Mouse (Mus musculus) heart, embryonic 15.5 days (tissue): ENCODE data around the gene Nav2. TPM values are rescaled to one million over a fixed set of nuclear protein-coding genes. Genes with fewer than 3 reads are reported as not detected.

Experiments used
- ATAC-seq: fragments of 200-750 bp; cut with Nextera tagmentation; replicated peaks from 2 replicates; pipeline ENCODE4 v1.8.0; 2017; ENCODE audit warnings: low read depth, moderate TSS enrichment; ENCODE audit not compliant: insufficient number of reproducible peaks, insufficient read depth, low FRiP score
- H3K27ac ChIP-seq: fragments of 300-500 bp; sonication (generic); 2 replicates; pipeline ENCODE4 v1.5.1; 2015; ENCODE audit warnings: mild to moderate bottlenecking, inconsistent platforms
- H3K27me3 ChIP-seq: fragments of 300-500 bp; sonication (generic); 2 replicates; pipeline ENCODE4 v1.6.1; 2015; ENCODE audit warnings: inconsistent platforms
- H3K36me3 ChIP-seq: fragments of 300-500 bp; sonication (generic); 2 replicates; pipeline ENCODE4 v1.6.1; 2015; ENCODE audit warnings: mild to moderate bottlenecking, inconsistent platforms
- H3K4me1 ChIP-seq: fragments of 300-500 bp; sonication (generic); replicated peaks from 2 replicates; pipeline ENCODE4 v1.6.1; 2015; ENCODE audit warnings: inconsistent platforms
- H3K4me2 ChIP-seq: fragments of 300-500 bp; sonication (generic); 2 replicates; pipeline ENCODE4 v1.6.1; 2015; ENCODE audit warnings: inconsistent platforms, mild to moderate bottlenecking, moderate library complexity
- H3K4me3 ChIP-seq: fragments of 300-500 bp; sonication (generic); 2 replicates; pipeline ENCODE4 v1.5.1; 2015; ENCODE audit warnings: mild to moderate bottlenecking, inconsistent platforms
- H3K9ac ChIP-seq: fragments of 300-500 bp; sonication (generic); 2 replicates; pipeline ENCODE4 v1.6.1; 2015; ENCODE audit warnings: mild to moderate bottlenecking, inconsistent platforms
- H3K9me3 ChIP-seq: fragments of 300-500 bp; sonication (generic); replicated peaks from 2 replicates; pipeline ENCODE4 v1.6.1; 2016; ENCODE audit warnings: inconsistent platforms
- WGBS: fragments of 180-500 bp; shearing (Covaris S2); methylation state at CpG from one replicate; pipeline ENCODE4 v1.1.7; 2015; ENCODE audit warnings: mixed read lengths; 5-methylcytosine and 5-hydroxymethylcytosine counted together
- polyA plus RNA-seq: library from polyadenylated mRNA; unstranded; fragments of >200 nt; fragmentation: Nextera tagmentation; extraction: Ambion mirVana; gene quantifications from 2 replicates; pipeline ENCODE4 v1.2.1, GENCODE M21; 2015

Gene Nav2
- polyA plus RNA-seq, 1 experiment from 2014 or later, result 30.7 TPM

DNA sequence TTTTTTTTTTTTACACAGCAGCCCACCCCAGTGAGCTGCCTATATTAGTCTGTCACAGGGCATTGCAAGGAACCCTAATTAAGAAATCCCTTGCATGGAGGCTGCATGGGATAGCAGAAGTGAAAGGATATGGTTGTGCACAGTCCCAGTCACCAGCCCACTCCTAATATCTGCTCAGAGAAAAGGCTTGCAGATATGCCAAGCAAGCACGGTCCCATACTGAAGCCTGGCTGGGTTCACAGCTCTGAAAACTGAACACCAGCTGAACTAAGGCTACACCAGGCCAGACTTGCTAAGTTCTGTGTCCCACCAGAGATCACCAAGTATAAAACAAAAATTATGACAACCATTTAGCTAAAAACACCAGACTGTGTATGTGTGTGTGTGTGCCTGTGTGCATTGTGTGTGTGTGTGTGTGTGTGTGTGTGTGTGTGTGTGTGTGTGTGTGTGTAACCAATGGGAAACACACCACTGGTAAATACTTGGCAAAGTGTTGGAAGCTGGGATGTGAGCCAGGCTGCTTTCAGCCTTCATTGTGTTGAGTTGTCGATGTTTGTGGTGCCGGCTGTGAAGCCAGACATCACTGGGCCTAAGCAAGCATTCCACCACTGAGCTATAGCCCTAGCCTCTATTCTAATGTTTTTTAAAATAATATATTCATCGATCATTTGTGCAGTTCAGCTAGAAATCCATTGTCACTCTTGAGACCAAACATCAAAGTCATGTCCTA lies 156.4 kb downstream of the Nav2 start:
- Histone ChIP-seq H3K4me1 (peaks cover 23% of the 10 kb centered on the region), H3K4me3 (no peak overlapping the region), H3K27me3 (no peaks in the 10 kb centered on the region), H3K36me3 (no peaks in the 10 kb centered on the region), H3K9me3 (no peaks in the 10 kb centered on the region), H3K27ac (peak overlapping the region; percentile 63), H3K9ac (no peak overlapping the region), H3K4me2 (no peak overlapping the region)
- ATAC-seq, result peak; percentile 80
- 35% methylated on average over 4 of the region's 4 CpGs for WGBS

DNA sequence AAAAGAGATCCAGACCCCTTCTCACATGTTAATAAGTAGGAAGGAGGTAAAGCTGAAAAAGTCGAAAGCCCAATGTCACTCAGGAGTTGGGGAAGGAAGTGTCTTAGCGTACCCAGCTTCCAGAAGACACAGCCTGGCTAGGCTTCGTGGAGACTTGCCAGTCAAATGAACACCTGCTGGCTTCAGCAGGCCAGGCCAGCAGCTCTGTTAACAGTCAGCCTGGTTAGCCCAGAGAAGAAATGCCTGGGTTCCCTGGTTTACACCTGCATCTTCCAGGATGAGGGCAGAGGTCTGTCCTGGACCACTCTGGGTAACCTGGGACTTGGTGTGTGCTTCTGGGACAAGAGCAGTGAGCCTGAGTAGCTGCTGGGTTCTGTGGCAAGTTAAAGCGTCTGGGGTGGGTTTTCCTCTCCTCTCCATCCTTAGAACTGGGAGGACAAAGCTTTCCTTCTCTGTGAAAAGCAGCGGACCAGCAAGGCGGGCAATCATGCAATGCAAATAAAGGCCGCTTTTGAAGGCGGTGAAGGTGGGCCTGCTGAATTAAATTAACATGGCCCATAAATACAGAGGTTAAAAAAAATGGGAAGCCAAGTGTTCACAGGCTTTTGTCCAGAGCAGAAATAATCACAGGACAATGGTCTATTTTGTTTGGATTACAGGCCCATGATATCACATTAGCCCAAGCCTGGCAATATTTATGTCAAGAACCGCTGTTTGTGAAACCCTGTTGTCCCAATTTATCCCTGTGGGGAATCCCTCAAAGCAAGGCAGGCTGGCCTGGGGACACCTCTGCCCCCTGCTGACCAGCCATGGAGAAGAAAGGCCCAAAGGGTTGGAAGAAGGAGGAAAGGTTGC lies 157.3 kb downstream of the Nav2 start:
- Histone ChIP-seq H3K27me3 (no peaks in the 10 kb centered on the region), H3K9me3 (no peaks in the 10 kb centered on the region), H3K9ac (no peak overlapping the region), H3K36me3 (no peaks in the 10 kb centered on the region), H3K4me1 (peaks cover 23% of the 10 kb centered on the region), H3K27ac (peak overlapping the region; percentile 63), H3K4me2 (no peak overlapping the region), H3K4me3 (no peak overlapping the region)
- no peak for ATAC-seq
- 75% methylated on average over 9 of the region's 9 CpGs for WGBS

DNA sequence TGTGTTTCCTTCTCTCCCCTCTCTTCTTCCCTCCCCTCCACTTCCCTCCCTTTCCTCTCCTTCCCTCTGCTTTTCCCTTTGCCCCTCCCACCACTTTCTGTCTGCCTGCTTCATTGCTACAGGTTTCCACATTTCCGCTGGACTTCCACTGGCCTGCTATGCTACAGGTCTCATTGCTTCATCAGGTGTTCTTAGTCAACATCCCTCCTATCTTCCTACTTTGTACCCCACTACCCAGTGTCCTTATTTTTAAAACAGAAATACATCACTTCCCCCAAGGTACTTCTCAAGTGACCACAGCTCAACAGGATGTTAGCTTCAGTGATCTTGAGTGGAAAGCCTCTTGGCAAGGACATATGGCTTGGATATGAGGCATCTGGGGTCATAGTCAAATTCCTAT lies 158.3 kb downstream of the Nav2 start:
- H3K36me3 ChIP-seq, result no peaks in the 10 kb centered on the region
- H3K27ac ChIP-seq, result no peak overlapping the region
- H3K9ac ChIP-seq, result no peak overlapping the region
- peaks cover 22% of the 10 kb centered on the region for H3K4me1 ChIP-seq
- H3K9me3 ChIP-seq, result no peaks in the 10 kb centered on the region
- ATAC-seq, result no peak
- no peaks in the 10 kb centered on the region for H3K27me3 ChIP-seq
- H3K4me2 ChIP-seq, result no peak overlapping the region
- H3K4me3 ChIP-seq, result no peak overlapping the region
- WGBS, result 92% methylated on average over 1 of the region's 1 CpGs

DNA sequence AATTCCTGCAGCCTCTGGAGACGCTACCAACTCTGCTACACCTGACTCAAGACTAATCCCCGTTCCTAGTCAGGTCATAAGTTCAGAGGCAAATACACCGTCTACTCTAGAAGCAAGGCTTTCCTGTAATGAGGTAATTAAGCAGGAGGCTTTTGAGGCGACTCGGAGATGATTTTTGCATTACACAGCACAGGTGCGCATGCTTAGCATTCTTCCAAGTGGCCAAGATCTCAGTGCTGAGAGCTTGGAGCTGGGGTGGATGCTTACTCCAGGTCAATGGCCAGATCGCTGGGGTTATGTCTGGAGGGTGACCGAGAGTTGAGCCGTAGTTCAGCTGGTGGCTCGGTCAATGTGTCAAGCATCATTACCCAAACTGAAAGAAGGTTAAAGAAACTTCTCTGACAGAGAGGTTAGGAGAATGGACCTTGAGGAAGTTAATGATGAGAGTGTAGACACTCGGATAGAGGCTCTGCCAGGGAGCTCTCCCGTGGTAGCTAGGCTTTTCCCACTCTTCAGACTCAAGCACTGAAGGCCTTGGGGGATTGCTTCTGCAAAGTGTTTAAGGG lies 161.0 kb downstream of the Nav2 start:
- no peaks in the 10 kb centered on the region for H3K36me3 ChIP-seq
- peaks cover 23% of the 10 kb centered on the region for H3K4me1 ChIP-seq
- no peak overlapping the region for H3K4me3 ChIP-seq
- no peaks in the 10 kb centered on the region for H3K9me3 ChIP-seq
- no peaks in the 10 kb centered on the region for H3K27me3 ChIP-seq
- H3K4me2 ChIP-seq, result no peak overlapping the region
- no peak for ATAC-seq
- H3K27ac ChIP-seq, result no peak overlapping the region
- no peak overlapping the region for H3K9ac ChIP-seq
- WGBS, result 68% methylated on average over 12 of the region's 12 CpGs

- H3K4me3 ChIP-seq, result no peak overlapping the region
- no peak for ATAC-seq
- H3K9me3 ChIP-seq, result no peaks in the 10 kb centered on the region
- 69% methylated on average over 1 of the region's 1 CpGs for WGBS
- no peak overlapping the region for H3K9ac ChIP-seq
- H3K36me3 ChIP-seq, result no peaks in the 10 kb centered on the region
- peaks cover 13% of the 10 kb centered on the region for H3K4me1 ChIP-seq
- H3K27me3 ChIP-seq, result no peaks in the 10 kb centered on the region
- H3K4me2 ChIP-seq, result no peak overlapping the region
- no peak overlapping the region for H3K27ac ChIP-seq
Observed at GRCm38 (mm10) chr7:49070621-49071020, 162.1 kb downstream of the Nav2 start.

- Histone ChIP-seq H3K27ac (no peak overlapping the region), H3K9ac (no peak overlapping the region), H3K4me2 (no peak overlapping the region), H3K4me1 (peaks cover 7% of the 10 kb centered on the region), H3K36me3 (no peaks in the 10 kb centered on the region), H3K4me3 (no peak overlapping the region), H3K27me3 (no peaks in the 10 kb centered on the region), H3K9me3 (no peaks in the 10 kb centered on the region)
- 35% methylated on average over 7 of the region's 7 CpGs for WGBS
- ATAC-seq, result no peak
Observed at GRCm38 (mm10) chr7:49071141-49071567, 162.6 kb downstream of the Nav2 start.

- Histone ChIP-seq H3K4me1 (peaks cover 6% of the 10 kb centered on the region), H3K9me3 (no peaks in the 10 kb centered on the region), H3K27ac (no peak overlapping the region), H3K4me3 (no peak overlapping the region), H3K36me3 (no peaks in the 10 kb centered on the region), H3K27me3 (no peaks in the 10 kb centered on the region), H3K4me2 (no peak overlapping the region), H3K9ac (no peak overlapping the region)
- 71% methylated on average over 10 of the region's 10 CpGs for WGBS
- no peak for ATAC-seq
Observed at GRCm38 (mm10) chr7:49075333-49075934, 166.9 kb downstream of the Nav2 start.

DNA sequence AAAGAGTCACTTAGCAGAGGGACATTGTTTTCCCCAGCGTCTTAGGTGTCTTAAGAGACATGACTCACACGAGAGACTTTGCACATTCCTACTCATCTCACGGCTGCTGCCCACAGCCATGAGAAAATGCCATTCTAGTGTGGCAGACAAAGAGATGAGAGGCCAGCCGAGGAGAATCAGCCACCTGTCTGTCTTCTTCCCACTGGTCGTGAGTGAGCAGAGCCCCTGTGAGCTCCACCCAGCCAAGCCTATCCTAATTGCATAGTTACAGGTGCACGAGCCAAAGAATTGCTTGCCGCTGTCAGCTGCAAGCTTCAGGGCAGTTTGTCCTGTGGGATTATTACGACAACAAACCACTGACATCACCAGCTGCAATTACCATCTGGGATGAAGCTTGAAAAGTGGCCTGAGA lies 167.8 kb downstream of the Nav2 start:
- 60% methylated on average over 8 of the region's 8 CpGs for WGBS
- H3K36me3 ChIP-seq, result no peaks in the 10 kb centered on the region
- ATAC-seq, result no peak
- H3K27ac ChIP-seq, result no peak overlapping the region
- no peak overlapping the region for H3K4me2 ChIP-seq
- no peaks in the 10 kb centered on the region for H3K9me3 ChIP-seq
- no peak overlapping the region for H3K4me3 ChIP-seq
- no peak overlapping the region for H3K9ac ChIP-seq
- H3K4me1 ChIP-seq, result peaks cover 6% of the 10 kb centered on the region
- no peaks in the 10 kb centered on the region for H3K27me3 ChIP-seq

DNA sequence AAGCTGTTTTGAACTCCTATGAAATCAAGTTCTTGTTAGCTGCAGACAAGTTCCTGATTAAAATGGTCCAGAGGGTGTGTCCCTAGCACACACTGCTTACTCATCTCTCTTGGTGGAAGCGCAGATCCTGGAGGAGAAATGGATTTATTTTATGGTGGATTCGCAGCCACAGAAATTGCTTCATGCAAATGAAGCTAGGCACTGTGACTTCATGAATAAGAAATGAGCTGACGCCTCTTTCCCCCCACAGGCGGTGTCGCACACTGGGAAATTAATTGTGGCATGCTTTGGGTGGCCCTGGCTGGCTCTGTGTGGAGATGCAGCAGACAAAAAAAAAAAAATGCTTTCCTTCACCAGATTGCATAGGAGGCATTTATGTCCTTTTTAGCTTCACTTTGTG lies 170.4 kb downstream of the Nav2 start:
- Histone ChIP-seq H3K4me2 (no peak overlapping the region), H3K4me1 (peaks cover 5% of the 10 kb centered on the region), H3K27ac (no peak overlapping the region), H3K9me3 (no peaks in the 10 kb centered on the region), H3K27me3 (no peaks in the 10 kb centered on the region), H3K9ac (no peak overlapping the region), H3K36me3 (no peaks in the 10 kb centered on the region), H3K4me3 (no peak overlapping the region)
- 79% methylated on average over 5 of the region's 5 CpGs for WGBS
- no peak for ATAC-seq

GRCm38 (mm10) chr7:49082585-49083165 lies 174.2 kb downstream of the Nav2 start:
- H3K4me3 ChIP-seq, result no peak overlapping the region
- no peak overlapping the region for H3K4me2 ChIP-seq
- H3K36me3 ChIP-seq, result no peaks in the 10 kb centered on the region
- no peak overlapping the region for H3K27ac ChIP-seq
- 60% methylated on average over 4 of the region's 4 CpGs for WGBS
- no peaks in the 10 kb centered on the region for H3K27me3 ChIP-seq
- peaks cover 38% of the 10 kb centered on the region for H3K4me1 ChIP-seq
- no peaks in the 10 kb centered on the region for H3K9me3 ChIP-seq
- no peak for ATAC-seq
- no peak overlapping the region for H3K9ac ChIP-seq

GRCm38 (mm10) chr7:49084768-49085167 lies 176.3 kb downstream of the Nav2 start:
- Histone ChIP-seq H3K4me1 (peaks cover 57% of the 10 kb centered on the region), H3K9ac (no peak overlapping the region), H3K4me2 (no peak overlapping the region), H3K9me3 (no peaks in the 10 kb centered on the region), H3K36me3 (no peaks in the 10 kb centered on the region), H3K4me3 (no peak overlapping the region), H3K27ac (peak overlapping the region; percentile 31), H3K27me3 (no peaks in the 10 kb centered on the region)
- no peak for ATAC-seq
- 30% methylated on average over 8 of the region's 8 CpGs for WGBS
